Mouse (Mus musculus) embryo, embryonic 10 days (tissue): Measurements from ENCODE around the gene Clk1.
"Not testable (repeated sequence)": the region's sequence is repeated elsewhere in the genome, so short reads cannot be mapped to it uniquely, and the experiment has no call there.

Experiments
- DNase-seq: peaks from one replicate; pipeline ENCODE4 v3.0.0-alpha.2; 2015; ENCODE audit warnings: low spot score

Clk1 gene

GRCm38 (mm10) chr1:58407321-58407720 lies 16.5 kb downstream of the Clk1 start:
- no peak for DNase-seq

DNA sequence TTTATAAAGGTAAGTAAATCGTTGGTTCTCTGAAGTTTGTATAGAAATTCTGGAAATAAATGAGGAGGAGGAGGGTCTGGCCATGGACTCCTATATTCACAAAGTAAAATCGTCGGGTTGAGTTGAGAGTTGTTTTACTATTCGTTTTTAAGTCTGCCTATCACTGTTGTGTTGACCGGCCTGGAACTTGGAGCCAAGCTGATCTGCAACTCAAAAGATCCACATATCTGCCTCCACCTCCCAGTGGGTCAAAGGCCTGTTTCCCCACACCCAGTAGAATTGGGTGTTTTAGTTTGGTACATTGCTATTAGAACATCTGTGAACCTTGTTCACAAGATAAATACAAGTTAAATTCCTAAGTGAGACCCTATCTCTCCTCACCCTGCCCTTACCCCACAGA lies 20.1 kb downstream of the Clk1 start:
- no peak for DNase-seq

GRCm38 (mm10) chr1:58401396-58401795 lies 22.5 kb downstream of the Clk1 start:
- no peak for DNase-seq

GRCm38 (mm10) chr1:58397731-58398130 lies 26.1 kb downstream of the Clk1 start:
- no peak for DNase-seq

- no peak for DNase-seq
These were observed 27.7 kb downstream of the Clk1 start for GRCm38 (mm10) chr1:58396179-58396578.

DNA sequence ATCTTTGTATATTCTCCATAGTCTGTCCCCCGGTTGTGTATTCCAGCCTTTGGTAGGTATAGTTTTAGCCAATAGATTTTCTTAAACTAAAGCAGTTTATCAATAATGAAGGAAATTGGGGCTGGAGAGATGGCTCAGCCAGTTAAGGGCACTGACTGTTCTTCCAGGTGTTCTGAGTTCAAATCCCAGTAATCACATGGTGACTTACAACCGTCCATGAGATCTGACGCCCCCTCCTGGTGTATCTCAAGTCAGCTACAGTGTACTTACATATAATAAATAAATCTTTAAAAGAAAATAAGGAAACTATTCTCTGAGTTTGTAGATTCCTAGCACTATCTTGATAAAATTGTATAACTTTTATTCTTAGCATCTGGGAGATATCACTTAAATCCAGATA lies 28.5 kb downstream of the Clk1 start:
- DNase-seq = no peak

- DNase-seq = peak; percentile 50
These were observed 30.3 kb downstream of the Clk1 start for GRCm38 (mm10) chr1:58393284-58394195.

DNA sequence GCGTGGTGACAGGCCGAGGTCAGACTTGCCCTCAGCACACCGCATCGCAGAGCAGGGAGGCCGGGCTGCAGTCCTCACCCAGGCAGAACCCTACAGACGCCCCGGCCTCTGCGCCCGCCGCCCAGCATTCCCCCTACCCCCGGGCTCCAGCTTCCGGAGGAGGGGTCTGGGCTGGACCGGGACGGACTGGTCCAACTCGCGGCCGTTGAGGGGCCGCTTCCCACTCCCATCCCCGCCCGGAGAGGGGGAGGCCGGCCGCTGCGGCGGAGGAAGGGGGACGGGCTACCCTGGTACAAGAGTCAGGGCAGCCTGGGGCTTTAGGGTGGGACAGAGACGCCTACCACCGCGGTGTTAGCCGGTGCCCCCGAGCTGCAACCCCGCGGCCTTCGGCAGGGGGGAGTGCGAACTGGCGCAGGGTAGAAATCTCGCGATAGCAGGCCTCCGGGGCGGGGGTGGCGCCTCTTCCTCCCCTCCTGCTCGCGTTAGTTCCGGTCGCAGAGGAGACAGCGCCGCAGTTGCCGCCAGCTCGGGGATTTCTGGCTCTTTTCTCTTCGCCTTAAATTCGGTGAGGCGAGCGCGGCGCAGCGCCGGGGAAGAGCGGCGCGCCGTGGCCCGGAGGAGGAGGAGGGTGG lies 31.1 kb downstream of the Clk1 start, which contains the start of gene Bzw1:
Bzw1 (plus strand) TSS at position 247 of the 632 bp plus-strand sequence.
- peak; percentile 86 for DNase-seq

- DNase-seq = peak; percentile 58
These were observed 31.6 kb downstream of the Clk1 start for GRCm38 (mm10) chr1:58392268-58392651.

DNA sequence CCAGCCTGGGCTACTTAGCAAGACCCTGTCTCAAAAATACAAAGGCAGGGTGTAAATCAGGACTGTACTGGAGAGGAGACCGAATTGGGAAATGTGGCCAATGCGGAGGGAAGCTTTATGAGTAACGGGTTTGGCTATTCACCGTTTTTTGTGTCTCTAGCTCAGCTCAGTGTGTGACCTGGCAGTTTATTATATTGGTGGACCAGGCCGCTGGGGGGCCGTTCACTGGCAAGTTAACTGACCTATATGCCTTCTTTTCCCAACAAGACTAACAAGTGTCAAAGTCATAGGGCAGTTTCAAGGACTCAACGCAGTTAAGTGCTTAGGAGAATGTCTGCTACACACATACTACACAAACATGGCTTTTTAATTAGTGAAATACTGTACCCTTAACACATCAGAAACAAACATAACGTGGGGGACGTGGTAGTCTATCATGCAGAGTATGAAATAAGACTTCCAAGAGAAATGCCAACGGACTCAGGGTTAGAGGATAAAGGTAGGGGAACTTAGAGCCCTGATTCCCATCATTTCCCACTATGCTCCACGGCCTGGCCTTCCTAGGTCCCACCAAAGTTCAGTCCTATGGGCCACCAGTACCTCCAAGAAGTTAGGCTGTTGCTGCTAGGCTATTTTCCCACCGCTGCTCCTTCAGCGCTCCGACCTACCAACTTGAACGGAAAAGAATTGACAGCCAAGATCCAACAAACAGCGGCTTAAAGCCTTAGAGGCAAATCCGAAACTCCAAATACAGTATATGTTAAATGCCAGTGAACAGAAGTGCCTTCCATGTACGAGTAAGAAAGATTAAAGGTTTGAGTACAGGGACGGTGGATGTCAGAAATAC lies 32.2 kb downstream of the Clk1 start:
- peak; percentile 7 for DNase-seq

DNA sequence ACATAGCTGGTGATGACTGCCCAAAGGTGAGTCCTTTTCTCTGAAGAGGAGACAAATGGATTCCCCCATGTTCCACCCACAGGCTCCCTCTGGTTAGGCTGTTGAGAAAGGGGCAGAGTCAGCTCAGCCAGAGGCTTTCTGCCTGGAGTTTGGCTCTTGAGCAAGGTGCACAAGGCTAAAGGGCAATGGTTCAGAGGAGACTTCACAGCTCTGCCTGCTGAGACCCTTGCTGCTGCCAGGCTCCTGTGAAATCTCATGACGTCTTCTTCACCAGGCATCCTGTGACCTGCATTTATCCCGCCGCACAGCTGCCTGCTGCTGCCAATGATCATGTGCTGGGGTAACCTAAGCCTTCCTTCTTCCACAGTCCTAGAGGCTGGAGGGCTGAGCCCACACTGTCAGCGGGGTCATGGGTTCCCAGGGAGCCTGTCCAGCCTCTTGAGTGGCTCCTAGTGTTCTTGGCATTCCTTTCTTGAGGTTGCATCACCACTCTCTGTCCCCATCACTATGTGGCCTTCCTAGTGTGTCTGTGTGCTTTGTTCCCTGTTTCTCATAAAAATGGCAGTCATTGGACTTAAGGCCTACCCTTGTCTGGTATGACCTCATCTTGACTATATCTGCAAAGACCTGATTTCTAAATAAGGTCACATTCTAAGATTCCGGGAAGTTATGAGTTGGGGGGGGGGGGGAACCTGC lies 41.1 kb downstream of the Clk1 start:
- no peak for DNase-seq

DNA sequence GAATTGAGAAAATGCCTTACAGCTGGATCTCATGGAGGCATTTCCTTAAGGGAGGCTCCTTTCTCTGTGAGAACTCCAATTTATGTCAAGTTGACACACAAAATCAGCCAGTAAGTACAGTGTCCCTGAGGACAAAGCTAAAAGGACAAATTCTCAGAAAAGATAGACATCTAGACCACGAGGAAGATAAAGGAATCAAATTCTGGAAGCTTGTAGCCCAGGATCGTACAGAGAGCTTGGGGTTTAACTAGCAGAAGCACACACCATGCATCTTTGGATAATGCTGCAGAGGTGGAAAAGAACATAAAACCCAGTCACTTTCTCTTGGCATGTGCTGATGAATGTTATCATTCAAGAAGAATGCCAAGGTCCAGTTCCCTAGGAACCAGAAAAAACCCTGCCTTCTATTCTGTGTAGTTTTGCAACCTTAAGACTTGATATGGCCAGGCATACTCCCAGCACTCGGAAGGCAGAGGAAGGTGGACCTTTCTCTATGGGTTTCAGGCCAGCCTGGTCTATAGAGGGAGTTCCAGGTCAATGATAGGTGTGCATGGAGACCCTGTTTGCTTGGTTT lies 48.2 kb downstream of the Clk1 start:
- no peak for DNase-seq

DNA sequence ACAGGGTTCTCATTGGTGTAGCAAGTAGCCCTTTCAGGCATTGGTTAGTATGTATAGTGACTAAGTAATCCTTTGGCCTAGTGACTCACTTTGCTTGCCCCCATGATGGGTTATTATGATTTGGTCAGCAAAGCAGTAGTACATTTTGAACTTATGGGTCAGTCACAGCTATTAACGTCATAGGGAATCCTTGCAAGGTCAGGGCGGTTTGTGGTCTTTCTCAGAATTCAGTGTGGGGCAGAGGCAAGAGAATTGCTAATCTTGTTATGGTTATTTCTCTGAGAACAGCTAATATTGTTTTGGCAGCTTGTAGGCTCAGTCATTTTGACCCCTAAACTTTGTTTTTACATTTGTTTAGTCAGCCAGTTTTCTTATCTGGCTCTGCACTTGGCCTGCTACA lies 49.6 kb downstream of the Clk1 start:
- DNase-seq = not testable (repeated sequence)

DNA sequence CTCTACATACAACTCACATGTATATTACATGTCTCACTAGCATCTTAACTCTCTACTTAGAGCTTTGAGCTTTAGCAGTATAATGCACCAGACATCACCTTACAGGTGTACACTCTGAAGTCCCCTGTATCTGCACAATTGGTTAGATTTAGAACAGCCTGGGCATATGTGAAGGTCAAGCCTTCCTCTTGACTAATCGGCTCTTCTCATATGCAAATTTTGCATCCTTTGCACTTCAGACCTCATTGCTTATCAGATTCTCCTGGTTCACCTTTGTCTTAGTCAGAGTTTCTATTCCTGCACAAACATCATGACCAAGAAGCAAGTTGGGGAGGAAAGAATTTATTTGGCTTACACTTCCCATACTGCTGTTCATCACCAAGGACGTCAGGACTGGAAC lies 54.1 kb downstream of the Clk1 start:
- DNase-seq = no peak

- no peak for DNase-seq
These were observed 57.0 kb downstream of the Clk1 start for GRCm38 (mm10) chr1:58366737-58367471.

DNA sequence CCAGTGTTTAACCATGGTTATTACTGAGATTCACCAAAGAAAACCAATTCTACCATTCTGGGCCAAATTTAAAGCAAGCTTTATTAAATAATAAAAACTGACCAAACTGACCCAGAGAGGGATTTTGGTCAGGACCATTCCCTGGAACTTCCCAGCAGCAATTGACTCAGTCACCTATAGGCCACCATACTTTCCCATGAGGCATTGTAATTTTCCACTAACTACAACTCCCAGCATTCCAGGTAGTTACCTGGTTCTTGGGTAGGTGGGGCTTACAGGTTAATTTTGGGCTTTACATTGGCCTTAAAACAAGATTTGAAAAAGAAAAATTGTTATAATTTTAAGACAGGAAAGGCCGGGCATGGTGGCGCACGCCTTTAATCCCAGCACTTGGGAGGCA lies 58.0 kb downstream of the Clk1 start:
- DNase-seq = no peak

GRCm38 (mm10) chr1:58364551-58364950 lies 59.3 kb downstream of the Clk1 start:
- no peak for DNase-seq

- DNase-seq = peak; percentile 8
These were observed 61.6 kb downstream of the Clk1 start for GRCm38 (mm10) chr1:58362296-58362695.
